Mouse (Mus musculus) heart, postnatal 14 days (tissue): Measurements from ENCODE around the gene App. TPM values are rescaled to one million over a fixed set of nuclear protein-coding genes. Genes with fewer than 3 reads are reported as not detected.

Experiments
- DNase-seq, 2 experiments: peaks; one replicate each; pipeline ENCODE4 v3.0.0; 2021 to 2022
- intact Hi-C: fragments of 180-260 bp; cut with DNase I; formaldehyde crosslinking; loops from one replicate; pipeline ENCODE4 v1.15.1; 2025
- total RNA-seq, 2 experiments: library from RNA; stranded (reverse); gene quantifications; 2 replicates each; pipeline ENCODE4 v1.2.3; 2021

App gene
- total RNA-seq, 2 experiments from 2014 or later = 184 to 199 TPM

GRCm38 (mm10) chr16:85128693-85129657 lies 44.6 kb downstream of the App start:
- no peak for DNase-seq
- intact Hi-C loops = no loop called here

- intact Hi-C loops = no loop called here
- DNase-seq = no peak
Measured at GRCm38 (mm10) chr16:85128347-85128664, 45.3 kb downstream of the App start.

GRCm38 (mm10) chr16:85127661-85128346 lies 45.8 kb downstream of the App start:
- intact Hi-C loops = no loop called here

GRCm38 (mm10) chr16:85124649-85125048 lies 48.9 kb downstream of the App start:
- intact Hi-C loops = no loop called here

More at GRCm38 (mm10) chr16:85127661-85128346, 45.8 kb downstream of the App start:
- no peak for DNase-seq

GRCm38 (mm10) chr16:85121983-85122382 lies 51.6 kb downstream of the App start:
- intact Hi-C loops = no loop called here
- no peak for DNase-seq

More at GRCm38 (mm10) chr16:85124649-85125048, 48.9 kb downstream of the App start:
- DNase-seq = no peak

- intact Hi-C loops = no loop called here
- DNase-seq = no peak
Measured at GRCm38 (mm10) chr16:85118916-85119315, 54.6 kb downstream of the App start.

GRCm38 (mm10) chr16:85117541-85117940 lies 56.0 kb downstream of the App start:
- intact Hi-C loops = no loop called here
- DNase-seq = no peak

DNA sequence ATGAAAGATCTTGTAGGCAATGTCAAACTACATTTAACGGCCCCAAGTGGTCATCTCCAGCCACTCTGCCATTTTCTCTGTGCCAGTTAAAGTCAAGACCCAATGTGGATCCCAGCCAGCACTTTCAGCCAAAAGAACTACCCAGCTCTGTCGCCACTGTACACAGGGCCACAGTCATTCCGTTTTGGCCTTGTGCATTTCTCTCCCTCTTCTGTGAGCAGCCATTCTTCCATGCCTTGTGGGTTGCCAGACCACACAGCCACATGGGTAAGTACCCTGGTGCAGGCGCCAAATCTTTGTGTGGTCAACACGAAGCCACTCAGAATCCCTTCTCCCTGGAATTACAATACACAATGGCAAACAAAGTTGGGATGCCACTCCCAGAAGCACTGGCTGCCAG lies 57.7 kb downstream of the App start:
- intact Hi-C loops = no loop called here
- DNase-seq = no peak

DNA sequence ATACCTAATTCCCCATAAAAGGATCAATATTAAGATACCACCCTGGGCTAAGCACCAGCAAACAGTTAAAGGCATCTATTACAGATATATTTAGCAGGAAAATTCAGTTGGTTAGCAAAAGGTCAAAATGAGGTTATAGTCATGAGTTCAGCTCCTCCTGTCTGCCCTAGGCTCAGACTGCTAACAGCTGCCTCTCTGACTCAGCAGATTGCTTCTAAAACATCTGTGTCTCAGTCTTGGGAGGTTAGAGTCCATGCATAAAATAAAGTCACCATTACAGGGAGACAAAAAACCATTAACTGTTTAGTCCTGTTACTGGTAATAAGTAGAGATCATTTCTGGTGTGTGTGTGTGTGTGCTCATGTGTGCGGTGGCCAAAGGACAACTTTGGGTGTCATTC lies 58.8 kb downstream of the App start:
- DNase-seq = no peak
- intact Hi-C loops = no loop called here

GRCm38 (mm10) chr16:85113941-85114340 lies 59.6 kb downstream of the App start:
- intact Hi-C loops = no loop called here
- no peak for DNase-seq

- intact Hi-C loops = no loop called here
Measured at GRCm38 (mm10) chr16:85112254-85112653, 61.3 kb downstream of the App start.

DNA sequence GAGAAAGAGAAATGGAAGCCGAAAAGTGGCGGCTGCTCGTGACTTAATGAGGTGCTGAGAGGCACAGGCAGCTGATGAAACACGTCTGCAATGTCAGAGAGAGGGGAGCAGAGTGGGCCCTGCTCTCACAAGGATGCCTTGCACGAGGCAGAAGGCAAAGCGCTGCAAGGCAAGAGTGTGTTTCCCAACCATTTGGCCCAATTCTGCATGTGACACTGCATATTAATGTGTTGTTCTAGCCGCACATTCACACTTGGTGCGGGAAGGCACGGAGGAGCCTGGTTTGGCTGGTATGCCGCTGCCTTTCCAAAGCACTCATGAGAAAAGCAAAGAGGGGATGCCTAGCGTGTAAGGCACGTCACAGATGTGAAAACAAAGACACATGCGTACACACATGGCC lies 63.1 kb downstream of the App start:
- DNase-seq = no peak
- intact Hi-C loops = no loop called here

More at GRCm38 (mm10) chr16:85112254-85112653, 61.3 kb downstream of the App start:
- no peak for DNase-seq

DNA sequence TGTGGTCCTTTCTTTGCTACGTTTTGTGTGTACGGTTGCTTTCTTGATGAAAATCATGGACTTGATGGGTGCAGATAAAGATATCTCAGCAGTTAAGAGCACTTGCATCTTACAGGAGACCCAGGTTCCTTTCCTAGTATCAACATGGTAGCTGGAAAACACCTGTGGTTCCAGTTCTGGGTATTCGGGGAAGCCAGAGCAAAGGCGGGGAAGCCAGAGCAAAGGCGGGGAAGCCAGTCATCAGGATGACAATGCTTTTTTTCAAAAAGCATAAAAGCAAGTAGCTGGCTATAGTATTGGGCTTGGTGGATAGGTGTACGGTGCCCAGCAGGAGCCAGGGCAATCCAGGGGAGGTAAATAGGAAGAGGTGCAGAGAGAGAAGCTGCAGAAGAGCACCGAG lies 65.1 kb downstream of the App start:
- DNase-seq = no peak
- intact Hi-C loops = no loop called here

DNA sequence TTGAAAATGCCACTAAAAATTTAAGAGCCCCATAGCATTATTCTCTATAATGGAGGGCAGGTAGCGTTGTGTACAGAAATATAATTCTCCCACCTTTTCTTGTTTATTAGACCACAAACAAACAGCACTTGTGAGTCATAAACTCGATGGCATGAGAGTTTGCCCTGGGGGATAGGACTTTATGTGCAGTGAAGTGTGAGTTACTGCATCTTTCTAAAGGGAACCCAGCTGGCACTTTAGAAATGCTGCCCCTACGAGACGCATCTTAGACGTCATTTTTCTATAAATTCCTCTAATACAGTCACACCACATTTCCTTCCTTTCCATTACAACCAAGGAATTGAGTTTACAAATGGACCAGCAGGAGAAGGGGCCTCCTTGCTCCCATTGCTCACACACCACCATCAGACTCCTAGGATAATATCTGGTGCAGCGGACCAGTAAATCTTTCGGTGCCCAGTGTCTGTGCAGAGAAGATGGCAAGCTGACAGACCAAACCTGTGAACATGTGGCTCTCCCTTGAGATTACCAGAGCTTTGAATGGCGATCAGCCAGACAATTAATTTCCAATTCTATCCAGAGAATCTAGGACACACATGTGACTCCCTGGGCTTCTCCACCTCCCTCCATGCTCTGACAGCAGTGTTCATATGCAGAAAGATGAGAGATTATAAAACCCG lies 66.8 kb downstream of the App start:
- intact Hi-C loops = no loop called here
- DNase-seq = no peak

- DNase-seq = no peak
- intact Hi-C loops = no loop called here
Measured at GRCm38 (mm10) chr16:85105603-85106002, 68.0 kb downstream of the App start.

GRCm38 (mm10) chr16:85103116-85103787 lies 70.3 kb downstream of the App start:
- no peak for DNase-seq
- intact Hi-C loops = no loop called here

- intact Hi-C loops = no loop called here
- no peak for DNase-seq
Measured at GRCm38 (mm10) chr16:85101544-85101943, 72.0 kb downstream of the App start.

GRCm38 (mm10) chr16:85100806-85101205 lies 72.8 kb downstream of the App start:
- intact Hi-C loops = no loop called here
- DNase-seq = no peak

- no peak for DNase-seq
- intact Hi-C loops = no loop called here
Measured at GRCm38 (mm10) chr16:85099487-85099886, 74.1 kb downstream of the App start.

GRCm38 (mm10) chr16:85099044-85099443 lies 74.5 kb downstream of the App start:
- intact Hi-C loops = no loop called here
- DNase-seq = no peak

- intact Hi-C loops = no loop called here
- DNase-seq = no peak
Measured at GRCm38 (mm10) chr16:85096396-85096795, 77.2 kb downstream of the App start.
